Mouse (Mus musculus) ES-E14 (cell line): ENCODE results near the gene Mcl1. TPM values are rescaled to one million over a fixed set of nuclear protein-coding genes. Genes with fewer than 3 reads are reported as not detected.

Experiments used
- DNase-seq: peaks from one replicate; pipeline ENCODE4 v3.0.0-alpha.2; 2013; ENCODE audit warnings: low read depth, low spot score
- H3K27ac ChIP-seq: 2 replicates; pipeline ENCODE4 v1.5.1; 2012; ENCODE audit warnings: low read depth, mild to moderate bottlenecking, low read length, moderate library complexity, mixed read lengths; ENCODE audit not compliant: poor library complexity, insufficient read depth, severe bottlenecking
- H3K36me3 ChIP-seq: 2 replicates; pipeline ENCODE4 v1.6.1; 2012; ENCODE audit warnings: mild to moderate bottlenecking, low read length, moderate library complexity, mixed read lengths; ENCODE audit not compliant: control insufficient read depth, poor library complexity, insufficient read depth, severe bottlenecking
- H3K4me1 ChIP-seq, 2 experiments: fragments of 150-350 bp in 1 of 2; sonication (generic) in 1 of 2; 2 replicates each; pipeline ENCODE4 v1.6.1; 2012; ENCODE audit warnings: low read length in 2 of 2, mild to moderate bottlenecking in 1 of 2, mixed read lengths in 1 of 2; ENCODE audit not compliant: control insufficient read depth in 2 of 2, insufficient read depth in 2 of 2, poor library complexity in 1 of 2
- H3K4me3 ChIP-seq, 2 experiments: fragments of 150-350 bp in 1 of 2; sonication (generic) in 1 of 2; 2 replicates each; pipeline ENCODE4 v1.5.1; 2012; ENCODE audit warnings: low read length in 2 of 2, low read depth in 1 of 2, mild to moderate bottlenecking in 1 of 2, mixed read lengths in 1 of 2; ENCODE audit not compliant: insufficient read depth in 1 of 2, poor library complexity in 1 of 2, severe bottlenecking in 1 of 2
- H3K9ac ChIP-seq: 2 replicates; pipeline ENCODE4 v1.6.1; 2012; ENCODE audit warnings: low read depth, mild to moderate bottlenecking, low read length, mixed read lengths; ENCODE audit not compliant: poor library complexity, insufficient read depth, severe bottlenecking
- H3K9me3 ChIP-seq: fragments of 150-350 bp; sonication (generic); 2 replicates; pipeline ENCODE4 v1.6.1; 2012; ENCODE audit warnings: low read depth, mild to moderate bottlenecking, low read length; ENCODE audit not compliant: control insufficient read depth, insufficient read depth
- CHD2 ChIP-seq: IDR thresholded peaks from 2 replicates; pipeline ENCODE4 v1.6.1; 2014; ENCODE audit warnings: mild to moderate bottlenecking, low read depth, low read length, inconsistent platforms
- HCFC1 ChIP-seq: IDR thresholded peaks from 2 replicates; pipeline ENCODE4 v1.6.1; 2012; ENCODE audit warnings: low read length, inconsistent platforms, borderline replicate concordance; ENCODE audit not compliant: insufficient read depth
- MAFK ChIP-seq: IDR thresholded peaks from 2 replicates; pipeline ENCODE4 v1.6.1; 2014; ENCODE audit warnings: mild to moderate bottlenecking, low read depth, low read length, inconsistent platforms; ENCODE audit not compliant: insufficient read depth
- ZC3H11A ChIP-seq: IDR thresholded peaks from 2 replicates; pipeline ENCODE4 v1.6.1; 2012; ENCODE audit warnings: low read depth, mild to moderate bottlenecking, inconsistent platforms, low read length, borderline replicate concordance
- ZNF384 ChIP-seq: IDR thresholded peaks from 2 replicates; pipeline ENCODE4 v1.6.1; 2012; ENCODE audit warnings: low read depth, low read length, inconsistent platforms
- in situ Hi-C, 2 experiments: fragments of 600-800 bp; cut with MboI; formaldehyde crosslinking; loops; one replicate each; pipeline ENCODE4 v1.15.1; 2025; ENCODE audit warnings: low sequenced_read_pairs in 2 of 2, inconsistent platforms in 1 of 2; ENCODE audit not compliant: unreplicated experiment in 2 of 2
- total RNA-seq: library from RNA; depleted of rRNA; stranded (reverse); fragments of 300-350 nt; gene quantifications from 2 replicates; pipeline ENCODE4 v1.2.3, GENCODE M21; 2012

Mcl1 gene
- total RNA-seq, 1 experiment = 207 TPM

DNA sequence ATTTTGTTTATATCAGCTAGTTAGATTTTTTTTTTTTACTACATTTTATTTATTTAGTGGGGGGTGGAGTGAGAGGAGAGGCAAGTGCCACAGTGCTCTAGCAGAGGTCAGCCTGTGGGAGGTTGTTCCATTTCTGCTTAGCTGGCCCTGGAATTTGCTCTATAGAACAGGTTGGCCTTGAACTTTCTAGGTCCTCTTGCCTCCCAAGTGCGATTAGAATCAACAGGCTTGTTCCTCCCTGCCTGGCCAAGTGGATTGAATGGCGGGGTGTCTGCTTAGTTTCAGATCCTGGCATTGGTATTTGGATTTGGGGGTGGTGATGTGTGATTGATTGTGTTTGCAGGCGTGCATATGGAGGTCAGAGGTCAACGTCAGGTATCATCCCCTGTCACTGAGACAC, 22.5 kb upstream of the Mcl1 start:
- Histone ChIP-seq H3K36me3 (peaks cover 16% of the 10 kb centered on the region), H3K27ac (peak overlapping the region; percentile 79; the same call in 1 of the 2 replicates), H3K9me3 (no peaks in the 10 kb centered on the region), H3K9ac (peak overlapping the region; percentile 17; the same call in 1 of the 2 replicates), H3K4me1 (peaks cover 16 to 25% of the 10 kb centered on the region in 2 experiments), H3K4me3 (no peak overlapping the region)
- in situ Hi-C loops = no loop called here
- no peak for TF ChIP-seq HCFC1
- no peak for DNase-seq

DNA sequence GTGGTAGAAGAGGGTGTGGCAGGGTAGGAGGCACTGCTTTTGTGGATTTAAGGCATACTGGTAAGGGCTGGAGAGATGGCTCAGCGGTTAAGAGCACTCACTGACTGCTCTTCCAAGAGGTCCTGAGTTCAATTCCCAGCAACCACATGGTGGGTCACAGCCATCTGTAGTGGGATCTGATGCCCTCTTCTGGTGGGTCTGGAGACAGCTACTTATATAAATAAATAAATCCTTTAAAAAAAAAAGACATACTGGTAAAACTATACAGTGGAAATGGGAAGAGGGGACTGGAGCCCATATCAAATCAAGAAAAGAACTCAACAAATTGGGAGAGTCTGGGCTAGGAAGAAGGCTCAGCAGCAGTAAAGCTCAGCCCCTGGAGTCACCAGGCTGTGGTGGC, 18.9 kb upstream of the Mcl1 start:
- Histone ChIP-seq H3K27ac (peak overlapping the region; percentile 14; the same call in 1 of the 2 replicates), H3K4me3 (no peak overlapping the region), H3K9me3 (no peaks in the 10 kb centered on the region), H3K9ac (no peak overlapping the region), H3K4me1 (peaks cover 27 to 35% of the 10 kb centered on the region in 2 experiments), H3K36me3 (peaks cover 6% of the 10 kb centered on the region; the same call in 1 of the 2 replicates)
- peak; percentile 75 for TF ChIP-seq ZNF384
- TF ChIP-seq ZC3H11A = no peak
- DNase-seq = no peak
- in situ Hi-C loops = no loop called here

DNA sequence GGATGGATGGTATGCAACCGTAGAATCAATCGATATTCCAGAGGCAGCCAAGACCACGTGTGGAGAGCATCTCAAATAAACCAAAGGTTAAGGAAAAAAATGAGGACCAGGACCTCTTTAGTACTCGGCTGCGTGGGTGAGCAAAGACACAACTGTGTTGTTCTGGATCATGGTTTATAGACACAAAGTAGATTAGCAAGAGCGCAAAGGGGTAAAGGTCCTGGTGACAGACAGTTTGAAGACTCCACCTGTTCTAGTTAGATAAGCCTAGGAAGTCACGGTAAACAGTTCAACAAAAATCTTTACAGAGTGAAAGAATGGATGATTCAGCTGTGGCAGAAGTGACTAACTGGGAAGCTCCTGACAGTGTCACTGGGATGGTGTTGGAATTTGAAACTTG, 15.5 kb upstream of the Mcl1 start:
- H3K27ac ChIP-seq = no peak overlapping the region; the same call in 1 of the 2 replicates
- no peaks in the 10 kb centered on the region; the same call in 1 of the 2 replicates for H3K36me3 ChIP-seq
- H3K4me3 ChIP-seq = no peak overlapping the region
- DNase-seq = no peak
- peaks cover 21 to 30% of the 10 kb centered on the region in 2 experiments for H3K4me1 ChIP-seq
- H3K9me3 ChIP-seq = no peaks in the 10 kb centered on the region
- TF ChIP-seq MAFK = no peak
- TF ChIP-seq ZNF384 = no peak
- TF ChIP-seq ZC3H11A = no peak
- no peak for TF ChIP-seq HCFC1
- no peak for TF ChIP-seq CHD2
- in situ Hi-C loops = no loop called here
- peak overlapping the region; percentile 47; the same call in 1 of the 2 replicates for H3K9ac ChIP-seq

DNA sequence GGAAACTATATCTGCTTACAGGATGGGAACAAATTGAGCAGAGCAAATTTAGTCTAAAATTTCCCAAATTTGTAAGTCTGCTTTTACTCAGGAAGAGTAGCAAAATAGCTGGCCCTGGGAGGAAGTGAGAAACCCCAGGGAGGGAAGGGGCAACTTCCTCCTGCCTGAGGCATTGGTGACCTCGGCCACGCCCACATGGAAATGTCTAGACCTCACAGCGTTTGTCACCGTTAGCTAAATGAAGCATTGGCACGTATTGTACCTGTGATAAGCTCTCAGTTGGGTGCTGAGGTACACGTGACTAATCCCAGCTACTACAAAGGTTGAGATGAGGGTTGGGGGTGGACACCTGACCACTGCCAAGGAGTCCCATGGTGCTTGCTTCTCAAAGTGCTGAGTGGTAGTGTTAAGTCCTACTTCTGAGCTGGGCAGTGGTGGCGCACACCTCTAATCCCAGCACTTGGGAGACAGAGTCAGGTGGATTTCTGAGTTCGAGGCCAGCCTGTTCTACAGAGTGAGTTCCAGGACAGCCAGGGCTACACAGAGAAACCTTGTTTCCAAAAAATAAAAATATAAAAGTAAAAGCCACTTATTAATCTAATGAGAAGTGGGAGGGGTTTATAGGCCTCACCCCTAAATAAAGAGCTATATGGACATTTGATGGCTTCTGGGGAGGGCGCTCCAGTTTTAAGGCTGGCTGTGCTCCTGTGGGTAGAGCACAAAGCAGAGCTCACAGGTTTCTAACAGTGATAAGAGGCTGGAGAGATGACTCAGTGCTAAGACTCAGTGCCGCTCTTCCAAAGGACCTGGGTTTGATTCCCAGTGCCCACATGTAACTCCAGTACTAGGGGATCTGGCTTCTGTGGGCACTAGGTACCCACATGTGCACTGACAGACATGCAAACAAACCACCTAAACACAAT, 13.0 kb upstream of the Mcl1 start:
- H3K27ac ChIP-seq = peak overlapping the region; percentile 86
- H3K36me3 ChIP-seq = no peaks in the 10 kb centered on the region
- no peak for DNase-seq
- no peak overlapping the region; the same call in 1 of the 2 replicates for H3K9ac ChIP-seq
- H3K4me3 ChIP-seq = no peak overlapping the region
- H3K4me1 ChIP-seq = peaks cover 22 to 34% of the 10 kb centered on the region in 2 experiments
- in situ Hi-C loops = no loop called here
- no peak for TF ChIP-seq MAFK
- TF ChIP-seq ZNF384 = no peak
- no peak for TF ChIP-seq CHD2
- no peak for TF ChIP-seq HCFC1
- H3K9me3 ChIP-seq = no peaks in the 10 kb centered on the region

DNA sequence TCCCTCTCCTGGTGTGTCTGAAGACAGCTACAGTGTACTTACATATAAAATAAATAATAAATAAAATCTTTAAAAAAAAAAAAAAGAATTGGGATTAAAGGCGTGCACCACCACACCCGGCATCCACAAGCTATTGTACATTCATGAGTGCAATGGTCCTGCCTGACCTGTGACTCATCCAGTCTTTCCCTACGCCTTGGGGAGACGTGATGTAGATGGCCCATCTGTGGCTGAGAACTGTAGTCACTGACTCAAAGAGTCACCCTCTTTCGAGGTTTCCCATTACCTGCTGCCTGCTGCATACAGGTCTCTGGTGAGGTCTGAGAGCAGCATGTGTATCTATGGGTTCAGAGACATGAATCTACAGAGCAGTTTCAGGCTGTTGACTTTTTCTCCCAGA, 10.6 kb upstream of the Mcl1 start:
- Histone ChIP-seq H3K4me3 (no peak overlapping the region), H3K9me3 (no peaks in the 10 kb centered on the region), H3K9ac (no peak overlapping the region), H3K4me1 (peaks cover 20 to 34% of the 10 kb centered on the region in 2 experiments), H3K36me3 (no peaks in the 10 kb centered on the region), H3K27ac (peak overlapping the region; percentile 49; the same call in 1 of the 2 replicates)
- no peak for TF ChIP-seq MAFK
- TF ChIP-seq HCFC1 = no peak
- TF ChIP-seq ZC3H11A = no peak
- TF ChIP-seq CHD2 = no peak
- TF ChIP-seq ZNF384 = no peak
- in situ Hi-C loops = no loop called here
- DNase-seq = no peak
